Mouse (Mus musculus) olfactory bulb, adult 2 months (tissue): ENCODE data around the gene Itga1.

ENCODE experiments used
- CTCF ChIP-seq: fragments of 200-500 bp; IDR thresholded peaks from 2 replicates; pipeline ENCODE4 v1.5.1; 2012; ENCODE audit warnings: low read depth, mild to moderate bottlenecking, low read length, moderate library complexity; ENCODE audit not compliant: insufficient read depth
- POLR2A ChIP-seq: fragments of 200-500 bp; IDR thresholded peaks from 2 replicates; pipeline ENCODE4 v1.6.1; 2012; ENCODE audit warnings: mild to moderate bottlenecking, low read depth, low read length, moderate library complexity; ENCODE audit not compliant: insufficient read depth

DNA sequence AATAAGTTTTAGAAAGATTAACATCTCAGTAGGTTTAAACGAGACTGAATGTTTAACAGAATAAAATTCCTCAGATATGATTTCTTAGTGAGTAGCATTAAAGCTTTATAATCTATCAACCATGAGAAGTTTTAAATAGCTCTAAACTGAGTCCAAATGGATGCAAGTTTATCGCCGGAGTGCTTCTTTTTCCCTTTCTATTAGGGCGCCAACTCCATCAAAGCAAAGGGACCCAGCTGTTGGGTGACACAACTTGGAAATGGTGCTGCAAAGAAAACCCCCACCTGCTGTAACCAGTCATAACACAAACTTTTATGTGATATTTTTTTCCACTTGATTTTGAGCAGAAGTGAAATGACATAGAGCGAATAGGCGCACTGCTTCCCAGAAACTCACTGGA, 29.4 kb downstream of the Itga1 start:
- no peak for TF ChIP-seq POLR2A
- TF ChIP-seq CTCF = no peak
